Mouse (Mus musculus) A20 (cell line): Measurements from ENCODE around the gene Kif21b.
A peak's percentile ranks its signal among the peaks of the same experiment; 100 is the strongest.

ENCODE experiments used
- DNase-seq: peaks from one replicate; pipeline ENCODE4 v3.0.0-alpha.2; 2011; ENCODE audit warnings: low read depth, low spot score

The Kif21b gene

GRCm38 (mm10) chr1:136130951-136131558 lies at the start of gene Kif21b:
TSS of gene Kif21b (plus strand) at chr1:136131389.
- DNase-seq = peak; percentile 94

GRCm38 (mm10) chr1:136085988-136086685 lies 45.1 kb upstream of the Kif21b start:
- DNase-seq = no peak

- DNase-seq = no peak
These were observed 41.6 kb upstream of the Kif21b start for GRCm38 (mm10) chr1:136089368-136090165.

GRCm38 (mm10) chr1:136093726-136094125 lies 37.5 kb upstream of the Kif21b start:
- no peak for DNase-seq

- no peak for DNase-seq
These were observed 36.4 kb upstream of the Kif21b start for GRCm38 (mm10) chr1:136094807-136095206.

GRCm38 (mm10) chr1:136102094-136102493 lies 29.1 kb upstream of the Kif21b start:
- no peak for DNase-seq

GRCm38 (mm10) chr1:136102551-136102950 lies 28.6 kb upstream of the Kif21b start:
- DNase-seq = no peak

GRCm38 (mm10) chr1:136102981-136103380 lies 28.2 kb upstream of the Kif21b start:
- DNase-seq = no peak

- DNase-seq = no peak
These were observed 27.5 kb upstream of the Kif21b start for GRCm38 (mm10) chr1:136103696-136104095.

GRCm38 (mm10) chr1:136104741-136105140 lies 26.4 kb upstream of the Kif21b start:
- DNase-seq = no peak

- DNase-seq = no peak
These were observed 21.7 kb upstream of the Kif21b start for GRCm38 (mm10) chr1:136109464-136109863.

GRCm38 (mm10) chr1:136116183-136116582 lies 15.0 kb upstream of the Kif21b start:
- peak; percentile 80 for DNase-seq

- DNase-seq = peak; percentile 86
These were observed 14.1 kb upstream of the Kif21b start for GRCm38 (mm10) chr1:136117069-136117468.

- DNase-seq = peak; percentile 75
These were observed 12.3 kb upstream of the Kif21b start for GRCm38 (mm10) chr1:136118875-136119274.

- DNase-seq = no peak
These were observed 11.5 kb upstream of the Kif21b start for GRCm38 (mm10) chr1:136119571-136120262.

- no peak for DNase-seq
These were observed 11.0 kb upstream of the Kif21b start for GRCm38 (mm10) chr1:136120263-136120603.

GRCm38 (mm10) chr1:136120785-136121184 lies 10.4 kb upstream of the Kif21b start:
- no peak for DNase-seq

GRCm38 (mm10) chr1:136122030-136122429 lies 9.2 kb upstream of the Kif21b start:
- DNase-seq = no peak

GRCm38 (mm10) chr1:136126159-136126765 lies 4.9 kb upstream of the Kif21b start:
- no peak for DNase-seq

GRCm38 (mm10) chr1:136126895-136127294 lies 4.3 kb upstream of the Kif21b start:
- no peak for DNase-seq

GRCm38 (mm10) chr1:136127856-136128255 lies 3.3 kb upstream of the Kif21b start:
- DNase-seq = no peak

GRCm38 (mm10) chr1:136128416-136128815 lies 2.8 kb upstream of the Kif21b start:
- no peak for DNase-seq
